Mouse (Mus musculus) thymus, postnatal 10 days (tissue): ENCODE data around the gene Crisp4.

Experiments used
- DNase-seq, 2 experiments: peaks; one replicate each; pipeline ENCODE4 v3.0.0; 2021; ENCODE audit warnings: low spot score in 2 of 2

The Crisp4 gene

GRCm38 (mm10) chr1:18145802-18146201, at the start of gene Crisp4:
TSS of gene Crisp4 (minus strand) at chr1:18145902.
- DNase-seq, result no peak

DNA sequence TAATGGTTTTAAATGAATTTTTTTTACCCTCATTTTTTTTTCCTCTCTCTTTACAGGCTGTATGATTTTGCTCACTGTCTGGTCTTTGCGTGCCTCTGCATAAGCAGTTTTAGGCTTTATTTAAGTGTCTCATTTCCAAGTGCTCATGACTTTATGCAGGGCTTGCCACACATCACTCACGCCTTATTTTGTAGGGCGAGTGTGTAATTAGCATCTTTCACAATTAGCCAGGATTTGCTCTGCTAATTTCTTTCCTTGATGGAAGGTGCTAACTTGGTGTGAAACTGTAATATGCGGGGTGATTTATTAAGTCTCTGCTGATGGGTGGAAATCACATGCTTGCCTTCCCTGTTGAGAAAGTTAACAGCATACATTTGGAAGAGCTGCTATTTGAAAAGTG, 46.0 kb upstream of the Crisp4 start:
- DNase-seq, result no peak

DNA sequence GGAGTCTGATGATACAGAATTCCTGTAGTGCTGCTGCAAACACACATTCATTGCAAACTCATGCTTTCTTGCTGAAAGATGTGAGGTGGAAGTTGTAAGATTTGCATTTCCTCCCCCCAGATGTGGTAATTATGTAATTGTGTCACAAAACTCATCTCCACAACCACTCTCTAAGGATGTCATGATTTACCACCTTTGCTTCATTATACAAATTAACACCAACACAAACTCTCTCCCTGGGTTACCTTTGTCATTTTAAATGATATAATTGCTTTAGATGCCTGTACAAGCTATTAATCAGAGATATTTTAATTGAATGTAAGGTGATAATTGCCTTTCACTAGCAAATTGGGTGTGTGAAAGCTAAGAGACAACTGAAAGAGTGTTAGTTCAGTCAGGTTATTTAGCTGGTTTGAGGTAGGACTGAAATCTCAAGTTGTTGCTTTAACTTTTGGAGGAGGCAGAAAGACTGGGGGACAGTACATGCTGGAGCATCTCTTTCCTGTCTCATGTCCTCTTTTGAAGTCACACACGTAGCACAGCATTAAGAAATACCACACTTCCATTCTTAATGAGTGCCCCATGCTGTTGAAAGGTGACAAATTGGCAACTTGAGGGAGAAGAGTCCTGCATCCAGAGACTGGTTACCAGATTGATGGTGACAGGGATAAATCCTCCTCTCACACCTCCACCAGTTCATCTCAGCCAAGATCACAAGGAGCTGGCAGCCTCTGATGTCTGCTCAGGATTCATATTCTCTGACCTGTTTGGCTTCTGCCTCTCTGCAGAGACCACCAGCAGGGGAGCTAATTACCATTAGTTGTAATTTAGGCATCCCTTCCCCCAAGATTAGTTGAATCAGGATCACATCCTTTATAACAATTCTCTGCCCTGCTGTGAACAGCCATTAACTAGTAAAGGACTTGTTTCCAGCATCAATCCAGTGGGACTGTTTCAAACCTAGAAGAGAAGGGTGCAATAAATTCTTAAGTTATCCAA, 45.3 kb upstream of the Crisp4 start:
- no peak for DNase-seq

DNA sequence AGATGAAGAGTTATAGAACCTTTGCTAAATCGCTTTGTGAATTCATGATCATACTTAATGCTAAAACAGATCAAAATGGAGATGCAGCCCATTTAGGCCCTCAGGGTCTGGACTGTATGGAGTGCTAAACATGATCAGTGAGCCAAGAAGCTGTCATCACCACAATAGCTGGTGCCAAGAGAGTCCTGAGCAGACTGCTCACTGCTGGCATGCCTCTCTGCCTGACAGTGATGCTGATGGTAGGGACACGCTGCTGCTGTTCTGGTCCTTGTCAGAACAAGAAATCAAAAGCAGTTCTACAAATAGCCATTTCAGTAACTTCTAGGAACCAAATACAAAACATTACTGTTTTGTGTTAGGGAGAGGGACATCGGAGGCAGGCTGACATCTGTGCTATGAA, 35.5 kb upstream of the Crisp4 start:
- no peak for DNase-seq

DNA sequence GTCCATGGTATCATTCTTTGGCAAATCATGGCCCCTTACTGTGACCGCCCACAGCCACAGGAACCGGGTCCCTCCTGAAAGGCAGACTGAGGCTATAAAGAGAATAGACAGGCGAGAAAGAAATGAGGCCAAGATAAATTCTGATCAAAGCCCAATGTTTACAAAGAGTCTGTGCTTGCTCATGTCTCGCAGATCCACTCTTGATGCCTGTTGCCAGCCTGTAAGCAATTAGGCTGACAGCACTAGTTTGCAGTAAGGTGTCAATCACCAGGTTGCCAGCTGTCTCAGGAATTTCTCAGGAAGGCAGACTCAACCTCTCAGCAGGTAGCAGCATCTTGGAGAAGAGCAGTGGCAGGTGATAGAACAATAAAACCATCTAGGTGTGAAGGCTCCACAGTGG, 24.9 kb upstream of the Crisp4 start:
- no peak for DNase-seq

GRCm38 (mm10) chr1:18168261-18168660, 22.6 kb upstream of the Crisp4 start:
- DNase-seq, result no peak

GRCm38 (mm10) chr1:18159082-18159481, 13.4 kb upstream of the Crisp4 start:
- no peak for DNase-seq

DNA sequence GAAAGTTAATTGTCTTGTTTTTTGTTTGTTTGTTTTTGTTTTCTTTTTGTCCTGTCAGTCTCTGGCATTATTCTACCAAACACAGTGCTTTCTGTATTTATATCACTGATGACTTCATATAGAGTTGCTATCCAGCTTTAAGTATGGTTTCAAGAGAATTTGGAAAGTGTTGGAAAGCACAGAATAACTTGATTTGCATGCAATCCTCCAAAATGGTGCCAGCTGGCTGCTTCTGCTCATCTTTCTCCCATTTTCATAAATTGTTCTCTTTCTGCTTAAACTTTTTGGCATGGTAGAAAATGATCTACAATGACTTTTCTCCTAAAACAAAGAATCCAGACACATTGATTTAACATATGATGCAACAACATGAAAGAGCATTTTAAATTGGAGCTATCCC, 2.5 kb upstream of the Crisp4 start:
- DNase-seq, result no peak

- no peak for DNase-seq
Observed at GRCm38 (mm10) chr1:18131691-18132090, 14.0 kb downstream of the Crisp4 start.

- no peak for DNase-seq
Observed at GRCm38 (mm10) chr1:18129983-18130382, 15.7 kb downstream of the Crisp4 start.

DNA sequence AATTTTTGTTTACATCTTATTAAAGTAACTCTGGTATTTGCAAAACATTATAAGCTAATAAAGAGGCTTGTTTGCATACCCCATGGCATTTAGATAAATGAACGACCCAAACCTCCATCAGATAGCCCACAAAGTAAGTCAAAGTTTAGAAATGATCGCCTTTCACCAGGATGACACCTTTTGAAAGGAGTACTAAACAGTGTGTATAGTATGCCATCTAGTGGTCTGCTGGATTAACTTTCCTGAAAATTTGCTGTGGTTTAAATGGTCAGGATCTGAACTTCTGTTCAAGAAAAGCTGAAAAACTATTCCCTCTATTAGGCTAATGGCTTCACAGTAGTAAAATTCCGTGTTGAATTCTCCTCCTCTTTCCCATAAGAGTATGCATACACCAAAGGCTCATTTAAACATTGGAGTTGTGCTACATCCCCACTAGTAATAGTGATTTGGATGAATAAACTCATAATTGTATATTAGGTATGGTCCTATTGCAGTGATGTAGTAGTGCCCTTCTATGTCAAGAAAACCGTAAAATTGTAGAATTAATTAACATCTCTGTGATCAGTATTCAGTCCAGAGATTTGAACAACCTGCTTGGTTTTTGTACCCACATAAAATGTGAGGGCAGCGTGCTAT, 38.9 kb downstream of the Crisp4 start:
- no peak for DNase-seq

- no peak for DNase-seq
Observed at GRCm38 (mm10) chr1:18105866-18106529, 39.7 kb downstream of the Crisp4 start.

DNA sequence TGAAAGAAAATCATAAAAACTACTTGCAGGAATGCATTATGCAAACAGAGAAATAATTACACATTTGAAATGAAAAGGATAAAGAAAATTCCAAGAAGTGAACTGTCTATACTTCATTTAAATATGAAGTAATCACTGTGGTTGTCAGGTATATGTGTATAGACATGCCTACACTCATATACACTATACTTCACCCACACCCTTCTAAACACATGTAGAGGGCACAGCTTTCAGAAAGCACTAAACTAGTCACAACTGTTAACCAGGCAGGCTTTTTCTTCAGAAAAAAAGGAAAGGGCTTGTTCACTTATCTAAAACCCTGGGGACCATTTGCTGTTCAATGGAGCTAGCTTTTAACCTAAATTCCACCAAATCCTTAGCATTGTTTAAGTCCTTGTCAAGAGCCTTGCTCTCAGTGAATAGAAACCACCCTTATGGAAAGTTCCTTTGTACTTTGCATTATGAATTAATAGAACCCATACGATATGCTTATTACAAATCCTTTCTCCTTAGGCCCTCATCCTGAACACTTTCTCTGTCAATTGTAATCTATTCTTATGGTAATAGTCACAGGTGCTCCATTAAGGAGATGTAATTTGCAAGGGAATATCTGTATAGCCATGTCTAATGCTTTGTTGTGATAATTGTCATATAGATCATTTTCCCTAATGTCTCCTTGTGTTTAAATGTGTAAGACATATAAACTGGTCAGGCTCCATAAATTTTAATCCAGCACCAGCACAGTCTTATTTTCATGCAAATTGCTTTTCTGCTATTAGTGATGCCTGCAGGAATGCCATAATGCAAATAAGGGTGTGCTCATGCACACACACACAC, 40.5 kb downstream of the Crisp4 start:
- DNase-seq, result no peak
